Mouse (Mus musculus) small intestine, adult 2 months (tissue): ENCODE data around the gene Rnf150.

Experiments used
- CTCF ChIP-seq: fragments of 200-500 bp; IDR thresholded peaks from 2 replicates; pipeline ENCODE4 v1.5.1; 2012; ENCODE audit warnings: low read depth, mild to moderate bottlenecking, control low read depth, inconsistent platforms, low read length, moderate library complexity, mixed read lengths; ENCODE audit not compliant: insufficient replicate concordance, insufficient read length; ENCODE audit errors: extremely low read depth
- POLR2A ChIP-seq: fragments of 200-500 bp; IDR thresholded peaks from 2 replicates; pipeline ENCODE4 v1.6.1; 2012; ENCODE audit warnings: low read depth, mild to moderate bottlenecking, control low read depth, inconsistent platforms, low read length, moderate library complexity

- TF ChIP-seq POLR2A (no peak), CTCF (no peak)
Observed at GRCm38 (mm10) chr8:82846098-82846497, 17.1 kb upstream of the Rnf150 start.
